Mouse (Mus musculus) olfactory bulb, adult 2 months (tissue): Measurements from ENCODE around the gene Zfp990.
"Not testable (repeated sequence)": the region's sequence is repeated elsewhere in the genome, so short reads cannot be mapped to it uniquely, and the experiment has no call there.

Source experiments
- CTCF ChIP-seq: fragments of 200-500 bp; IDR thresholded peaks from 2 replicates; pipeline ENCODE4 v1.5.1; 2012; ENCODE audit warnings: low read depth, mild to moderate bottlenecking, low read length, moderate library complexity; ENCODE audit not compliant: insufficient read depth
- POLR2A ChIP-seq: fragments of 200-500 bp; IDR thresholded peaks from 2 replicates; pipeline ENCODE4 v1.6.1; 2012; ENCODE audit warnings: mild to moderate bottlenecking, low read depth, low read length, moderate library complexity; ENCODE audit not compliant: insufficient read depth

DNA sequence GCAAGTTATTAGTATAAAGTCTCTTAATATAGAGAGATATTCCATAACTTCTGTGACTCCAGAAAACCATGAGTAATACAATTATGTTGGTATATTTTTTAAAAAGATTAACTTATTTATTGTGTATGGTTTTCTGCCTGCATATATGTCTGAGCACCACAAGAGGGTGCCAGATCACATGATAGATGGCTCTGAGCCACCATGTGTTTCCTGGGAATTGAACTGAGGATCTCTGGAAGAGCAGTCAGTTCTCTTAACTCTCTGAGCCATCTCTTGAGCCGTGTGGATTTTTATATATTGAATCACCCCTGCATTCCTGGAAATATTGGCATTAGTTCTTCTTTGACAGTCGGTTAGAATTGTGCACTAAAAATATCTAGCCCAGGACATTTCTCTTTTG is 17.2 kb upstream of the Zfp990 start:
- not testable (repeated sequence) for TF ChIP-seq CTCF, POLR2A
